Mouse (Mus musculus) gastrocnemius, postnatal 14 days (tissue): ENCODE data around the gene Gm20890. TPM values are rescaled to one million over a fixed set of nuclear protein-coding genes. Genes with fewer than 3 reads are reported as not detected.
"Not testable (repeated sequence)": the region's sequence is repeated elsewhere in the genome, so short reads cannot be mapped to it uniquely, and the experiment has no call there.

ENCODE experiments used
- DNase-seq: peaks from one replicate; pipeline ENCODE4 v3.0.0; 2021; ENCODE audit warnings: mixed read lengths
- intact Hi-C: fragments of 180-260 bp; cut with DNase I; formaldehyde crosslinking; loops from one replicate; pipeline ENCODE4 v1.15.1; 2025; ENCODE audit warnings: low total_unique reads
- long read RNA-seq, 2 experiments: library from polyadenylated mRNA; stranded (forward); transcript quantifications; one replicate each; pipeline ENCODE4 v2.0.0; 2021
- total RNA-seq, 2 experiments: library from RNA; stranded (reverse); gene quantifications; 2 replicates each; pipeline ENCODE4 v1.2.3; 2021

The Gm20890 gene
- not detected for total RNA-seq
- long read RNA-seq, experiment 1 = 0 reads
- long read RNA-seq, experiment 2 = 0 reads

- DNase-seq, intact Hi-C loops: not testable (repeated sequence)
Measured at GRCm38 (mm10) chrY:26776699-26777098, at the start of gene Gm20890. Gm20890 (minus strand) TSS chrY:26776799.
